Mouse (Mus musculus) spleen, adult 12 weeks (tissue): ENCODE measurements around the gene Dnase2a.
"Not testable (repeated sequence)": the region's sequence is repeated elsewhere in the genome, so short reads cannot be mapped to it uniquely, and the experiment has no call there.

ENCODE experiments used
- DNase-seq: peaks from one replicate; pipeline ENCODE4 v3.0.0; 2022; ENCODE audit warnings: low spot score

Gene Dnase2a

GRCm38 (mm10) chr8:84907979-84908378 lies 381 bp upstream of the Dnase2a start:
- not testable (repeated sequence) for DNase-seq

- no peak for DNase-seq
These were observed 905 bp downstream of the Dnase2a start for GRCm38 (mm10) chr8:84909162-84909767.

- peak; percentile 33 for DNase-seq
These were observed 1.6 kb downstream of the Dnase2a start for GRCm38 (mm10) chr8:84909949-84910348.

- no peak for DNase-seq
These were observed 2.2 kb downstream of the Dnase2a start for GRCm38 (mm10) chr8:84910551-84910950.

GRCm38 (mm10) chr8:84911854-84912253 lies 3.5 kb downstream of the Dnase2a start:
- DNase-seq = no peak

GRCm38 (mm10) chr8:84912391-84912790 lies 4.0 kb downstream of the Dnase2a start:
- DNase-seq = no peak

DNA sequence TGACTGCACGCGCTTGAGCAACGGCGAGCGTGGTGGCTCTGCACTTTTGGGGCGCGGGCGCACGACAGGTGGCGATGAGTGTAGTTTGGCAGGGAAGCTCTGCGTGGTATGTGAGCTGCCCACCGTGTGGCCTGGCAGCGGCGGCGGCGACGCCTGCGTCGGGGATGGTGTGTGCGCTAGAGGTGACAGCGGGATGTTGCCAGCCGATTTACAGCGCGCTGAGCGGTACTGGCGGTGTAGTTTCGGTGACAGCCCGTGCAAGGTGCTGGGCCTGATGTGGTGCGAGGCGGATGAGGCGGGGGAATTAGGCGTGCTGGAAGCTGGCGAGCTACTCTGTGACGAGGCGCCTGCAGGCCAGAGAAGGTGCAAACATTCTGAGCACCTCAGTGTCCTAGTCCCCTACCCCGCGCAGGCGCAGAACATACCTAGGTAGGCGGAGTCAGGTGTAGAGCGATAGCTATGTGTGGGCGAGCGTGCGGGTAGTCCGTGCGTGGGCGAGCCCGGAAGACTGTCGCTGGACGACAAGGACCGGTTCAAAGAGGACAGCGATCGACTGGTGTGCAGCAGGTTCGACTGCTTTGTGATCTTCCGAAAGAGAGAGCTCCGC lies 4.6 kb downstream of the Dnase2a start:
- DNase-seq = peak; percentile 78

- DNase-seq = no peak
These were observed 5.1 kb downstream of the Dnase2a start for GRCm38 (mm10) chr8:84913502-84913900.

DNA sequence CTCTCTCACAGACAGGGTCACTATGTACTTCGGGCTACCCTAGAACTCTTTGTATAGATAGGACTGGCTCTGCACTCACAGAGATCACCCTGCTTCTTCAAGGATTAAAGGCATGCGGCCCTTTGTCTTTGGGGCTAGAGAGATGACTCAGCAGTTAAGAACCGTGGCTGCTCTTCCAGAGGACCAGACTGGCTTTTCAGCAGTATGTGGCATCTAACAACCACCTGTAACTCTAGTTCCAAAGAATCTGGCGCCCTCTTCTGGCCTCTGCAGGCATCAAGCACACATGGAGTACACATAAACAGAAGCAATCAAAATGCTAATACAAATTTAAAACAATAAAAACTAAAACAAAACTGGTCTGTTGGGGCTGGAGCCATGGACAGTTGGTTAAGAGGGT lies 5.6 kb downstream of the Dnase2a start:
- peak; percentile 65 for DNase-seq

GRCm38 (mm10) chr8:84915269-84915668 lies 6.9 kb downstream of the Dnase2a start:
- no peak for DNase-seq

GRCm38 (mm10) chr8:84917781-84918180 lies 9.4 kb downstream of the Dnase2a start:
- no peak for DNase-seq

DNA sequence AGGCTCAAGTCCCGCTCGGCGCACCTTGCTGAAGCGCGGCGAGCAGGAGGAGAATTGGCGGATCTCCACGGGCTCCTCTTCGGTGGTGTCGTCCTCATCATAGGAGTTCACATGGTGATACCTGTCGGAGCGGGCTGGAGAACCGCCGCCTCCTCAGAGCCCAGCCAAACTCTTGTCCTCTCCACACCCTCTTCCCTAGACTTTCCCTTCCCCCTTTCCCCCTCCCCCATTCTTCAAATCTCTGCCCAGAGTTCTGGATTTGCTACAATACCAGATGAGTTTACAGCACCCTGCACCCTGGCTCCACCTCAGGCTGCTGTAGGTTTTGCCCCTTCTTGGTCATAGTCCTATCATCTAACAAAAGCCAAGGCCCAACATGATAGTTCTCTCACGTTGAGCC lies 10.3 kb downstream of the Dnase2a start:
- DNase-seq = no peak

DNA sequence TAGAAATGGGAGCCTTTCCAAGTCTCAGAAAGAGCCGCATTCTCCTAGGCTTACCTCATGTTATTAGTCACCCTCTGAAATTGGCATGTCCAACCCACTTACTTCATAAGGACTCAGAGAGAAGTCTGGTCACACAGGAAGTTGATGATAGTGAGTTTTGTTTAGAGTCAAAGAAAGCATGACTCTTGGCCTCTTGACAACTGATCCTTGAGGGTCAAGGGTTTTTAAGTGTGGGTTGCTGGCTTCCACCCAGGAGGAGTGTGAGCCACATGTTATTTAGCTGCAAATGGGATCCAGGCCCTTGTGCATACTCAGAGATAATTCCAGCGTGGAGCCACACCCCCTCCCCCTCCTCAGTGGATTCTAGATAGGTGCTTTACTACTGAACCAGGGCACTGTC lies 13.2 kb downstream of the Dnase2a start:
- DNase-seq = no peak

DNA sequence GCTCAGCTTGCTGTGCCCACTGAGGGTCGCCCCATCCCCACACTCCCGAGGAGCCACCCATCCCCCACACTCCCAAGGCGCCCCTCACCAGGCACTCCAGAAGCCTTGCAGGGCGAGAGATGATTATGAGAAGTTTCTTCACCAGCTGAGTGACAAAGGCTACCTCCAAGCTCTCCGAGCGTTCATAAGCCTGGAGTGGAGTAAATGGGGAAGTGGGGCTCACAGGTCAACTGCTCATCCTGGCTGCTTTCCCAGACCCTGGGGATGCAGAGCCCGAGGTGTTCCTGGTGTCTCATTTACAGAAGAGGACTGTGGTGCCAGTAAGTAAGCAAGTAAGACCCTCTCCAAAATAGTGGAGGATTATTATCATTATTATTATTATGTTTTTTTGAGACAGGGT lies 17.2 kb downstream of the Dnase2a start:
- DNase-seq = no peak

DNA sequence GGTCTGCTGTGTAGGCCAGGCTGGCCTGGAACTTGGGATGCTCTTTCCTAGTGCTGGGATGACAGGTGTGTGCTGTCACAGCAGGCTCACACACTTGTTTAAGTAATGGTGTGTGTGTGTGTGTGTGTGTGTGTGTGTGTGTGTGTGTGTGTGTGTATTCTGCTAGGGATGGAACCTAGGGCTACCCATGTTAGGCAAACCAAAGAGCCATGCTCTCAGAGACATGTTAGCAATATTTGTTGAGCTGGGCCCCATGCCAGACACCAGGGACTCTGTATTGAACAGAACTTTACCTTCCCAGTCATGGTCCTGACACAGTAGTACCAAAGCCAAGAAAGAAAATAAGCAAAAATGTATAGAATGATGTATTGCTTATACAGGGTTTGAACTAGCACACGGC lies 19.2 kb downstream of the Dnase2a start:
- DNase-seq = no peak

- DNase-seq = no peak
These were observed 20.3 kb downstream of the Dnase2a start for GRCm38 (mm10) chr8:84928456-84929306.

- no peak for DNase-seq
These were observed 22.2 kb downstream of the Dnase2a start for GRCm38 (mm10) chr8:84930582-84930981.

DNA sequence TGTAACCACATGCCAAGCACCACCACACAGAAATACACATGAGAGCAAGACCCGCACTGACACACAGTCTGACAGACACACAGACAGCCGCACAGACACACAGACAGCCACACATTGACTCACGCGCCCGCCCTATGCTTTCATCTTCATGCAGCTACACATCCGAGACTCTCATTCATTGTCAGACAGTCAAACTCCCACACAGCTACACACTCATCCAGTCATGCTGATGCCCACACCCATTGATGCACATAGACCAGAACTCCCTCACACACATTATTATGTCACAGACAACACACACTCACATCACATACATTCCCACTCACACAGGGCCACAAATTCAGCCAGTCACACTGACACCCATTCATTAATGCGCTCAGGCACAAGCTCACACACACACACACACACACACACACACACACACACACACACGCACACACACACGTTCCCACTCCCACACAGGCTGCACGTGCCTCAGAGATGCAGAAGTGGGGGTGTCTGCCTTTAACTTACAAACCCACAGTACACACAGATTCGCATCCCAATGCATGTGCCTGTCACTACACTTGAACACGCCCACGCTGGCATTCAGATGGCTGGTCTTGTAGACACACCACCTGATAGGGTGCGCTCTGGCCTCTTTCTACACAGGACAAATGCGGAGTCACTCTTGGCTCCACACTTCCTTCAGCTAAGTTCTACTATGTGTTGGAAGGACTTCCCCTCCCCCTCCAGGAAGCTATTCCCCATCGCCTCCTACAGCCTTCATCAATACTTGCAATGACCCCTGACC lies 25.6 kb downstream of the Dnase2a start:
- no peak for DNase-seq

DNA sequence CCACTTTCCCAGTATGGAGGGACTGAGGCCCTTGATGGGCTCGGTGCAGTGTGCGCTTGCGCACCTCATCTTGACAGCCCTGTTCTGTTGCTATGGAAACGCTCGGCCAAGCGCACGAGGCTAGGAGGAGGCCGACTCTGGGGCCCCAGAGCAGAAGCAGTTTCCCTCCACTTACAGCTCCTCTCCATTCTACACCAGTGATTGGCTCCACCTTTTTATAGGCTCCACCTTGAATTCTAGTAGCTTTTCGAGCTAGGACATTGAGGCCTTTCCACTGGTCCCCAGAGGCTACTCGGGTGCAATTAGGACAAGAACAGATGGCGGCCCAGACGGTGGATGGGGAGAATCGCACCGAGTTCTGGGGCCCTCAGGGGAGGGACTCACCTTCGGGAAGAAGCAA lies 26.5 kb downstream of the Dnase2a start:
- no peak for DNase-seq

DNA sequence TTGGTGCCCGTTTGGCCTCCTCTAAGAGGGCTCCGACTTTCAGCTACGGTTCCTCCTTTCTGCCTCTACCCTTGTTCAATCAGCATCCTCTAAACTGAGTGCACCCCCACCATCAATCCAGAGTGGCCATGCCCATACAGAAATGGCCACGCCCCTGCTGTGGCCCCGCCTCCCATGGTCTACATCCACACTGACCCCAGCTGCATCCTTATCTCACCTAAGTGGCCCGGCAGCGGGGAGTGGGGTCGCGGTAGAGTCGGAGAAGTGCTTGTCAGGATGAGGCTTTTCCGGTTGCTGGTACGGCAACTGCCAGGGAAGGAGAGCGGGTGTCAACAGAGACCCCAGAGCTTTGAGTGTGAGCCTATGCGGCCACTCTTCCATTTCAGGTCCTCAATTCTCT lies 27.1 kb downstream of the Dnase2a start:
- DNase-seq = no peak

- DNase-seq = no peak
These were observed 27.9 kb downstream of the Dnase2a start for GRCm38 (mm10) chr8:84936041-84936961.
